Mouse (Mus musculus) liver, embryonic 14.5 days (tissue): ENCODE measurements around the gene Pawr.

Experiments used
- CTCF ChIP-seq: IDR thresholded peaks from 2 replicates; pipeline ENCODE4 v1.5.1; 2016; ENCODE audit warnings: antibody characterized with exemption, low read depth, control low read depth
- EP300 ChIP-seq: IDR thresholded peaks from 2 replicates; pipeline ENCODE4 v1.6.1; 2016; ENCODE audit warnings: antibody characterized with exemption, low read depth

DNA sequence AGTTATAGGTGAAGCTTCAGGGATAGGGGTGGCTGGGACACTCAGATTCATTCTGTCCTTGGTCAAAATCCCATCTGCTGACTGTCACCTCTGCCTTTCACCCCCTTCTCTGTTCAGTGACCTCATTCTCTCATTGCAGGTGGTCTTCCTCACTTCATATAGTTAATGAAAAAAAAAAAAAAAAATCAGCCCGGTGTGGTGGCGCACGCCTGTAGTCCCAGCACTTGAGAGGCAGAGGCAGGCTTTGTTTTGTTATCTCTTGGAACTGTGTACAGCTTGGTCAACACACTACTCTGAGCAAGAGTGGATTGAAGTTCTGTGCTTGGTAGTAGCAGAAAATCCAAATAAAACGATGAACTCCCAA lies 44.5 kb upstream of the Pawr start:
- TF ChIP-seq EP300: no peak
- TF ChIP-seq CTCF: no peak
